Mouse (Mus musculus) frontal cortex, adult 2 months (tissue): Measurements from ENCODE around the gene Olfm4. TPM values are rescaled to one million over a fixed set of nuclear protein-coding genes. Genes with fewer than 3 reads are reported as not detected.

Source experiments
- DNase-seq, 2 experiments: peaks; one replicate each; pipeline ENCODE4 v3.0.0; 2022; ENCODE audit warnings: low spot score in 1 of 2; ENCODE audit errors: extremely low spot score in 1 of 2
- polyA plus RNA-seq: library from polyadenylated mRNA; depleted of rRNA; stranded (reverse); fragments of >200 nt; gene quantifications from 2 replicates; pipeline ENCODE4 v1.2.3, GENCODE M21; 2012; rRNA removed

Gene Olfm4
- 1.3 and 1.6 TPM in 2 replicates for polyA plus RNA-seq

DNA sequence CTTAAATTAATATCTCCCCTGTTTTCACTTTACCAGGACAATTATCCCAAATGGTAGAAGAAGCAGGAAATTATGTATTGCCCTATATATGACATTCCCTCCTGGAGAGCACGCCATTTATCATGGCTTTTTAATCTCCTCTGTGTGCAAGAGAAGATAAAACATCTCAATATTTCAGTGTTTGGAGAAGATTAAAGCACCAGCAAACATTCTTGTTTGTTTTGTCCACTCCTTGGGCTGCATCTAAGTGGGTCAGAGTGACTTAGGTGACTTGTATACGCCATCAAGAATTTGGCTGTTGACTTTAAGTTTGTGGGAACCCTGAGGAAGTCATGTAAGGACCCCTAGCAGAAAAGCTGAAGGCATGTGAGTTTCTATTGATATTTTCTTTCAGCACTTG is at the start of gene Olfm4:
Olfm4 (plus strand) TSS at position 301 of the 400 bp plus-strand sequence.
- DNase-seq, result no peak

GRCm38 (mm10) chr14:79934426-79934825 is 49.5 kb upstream of the Olfm4 start:
- no peak for DNase-seq

DNA sequence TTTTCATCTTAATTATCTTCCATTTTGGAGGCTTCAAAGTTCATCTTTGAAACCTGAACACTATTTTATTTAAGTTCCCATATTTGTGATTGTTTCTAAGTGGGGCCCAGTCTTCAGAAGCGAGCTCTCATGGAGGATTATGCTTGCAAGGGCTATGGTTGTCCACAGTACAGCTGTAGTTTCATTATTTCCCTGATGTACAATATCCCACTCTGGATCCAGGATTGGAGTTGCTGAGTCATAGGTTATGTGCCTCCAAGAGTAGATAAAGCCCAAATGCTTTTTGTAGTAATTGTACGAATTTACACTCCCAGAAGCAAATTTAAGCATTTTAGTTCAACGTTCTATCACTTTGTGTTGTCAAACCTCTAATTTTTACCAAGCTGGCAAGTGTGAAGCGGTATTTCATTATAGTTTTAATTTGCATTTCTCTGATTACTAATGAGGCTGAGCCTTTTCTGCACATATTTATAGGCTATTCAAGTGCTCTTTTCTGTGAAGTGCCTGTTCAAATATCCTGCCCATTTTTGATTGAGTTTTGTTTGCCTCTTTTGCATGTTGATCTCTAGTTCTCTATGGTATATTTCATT is 46.9 kb upstream of the Olfm4 start:
- DNase-seq, result peak in 1 of 2 experiments; percentile 26

DNA sequence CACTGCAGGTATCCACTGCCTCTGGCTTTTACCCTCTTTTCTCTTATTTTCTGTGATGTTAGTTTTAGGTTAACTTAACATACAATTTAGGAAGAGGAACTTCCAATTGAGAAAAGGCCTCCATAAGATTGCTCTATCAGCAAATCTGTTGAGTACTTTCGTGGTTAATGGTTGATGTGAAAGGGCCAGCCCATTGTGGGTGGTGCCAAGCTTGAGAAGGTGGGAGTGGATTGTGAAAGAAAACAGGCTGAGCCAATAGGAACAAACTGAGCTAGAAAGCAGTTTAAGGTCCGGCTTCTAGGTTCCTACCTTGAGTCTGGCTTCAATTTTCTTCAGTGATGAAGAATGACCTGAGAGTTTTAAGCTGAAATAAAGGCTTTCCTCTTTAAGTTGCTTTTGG is 38.0 kb upstream of the Olfm4 start:
- no peak for DNase-seq

DNA sequence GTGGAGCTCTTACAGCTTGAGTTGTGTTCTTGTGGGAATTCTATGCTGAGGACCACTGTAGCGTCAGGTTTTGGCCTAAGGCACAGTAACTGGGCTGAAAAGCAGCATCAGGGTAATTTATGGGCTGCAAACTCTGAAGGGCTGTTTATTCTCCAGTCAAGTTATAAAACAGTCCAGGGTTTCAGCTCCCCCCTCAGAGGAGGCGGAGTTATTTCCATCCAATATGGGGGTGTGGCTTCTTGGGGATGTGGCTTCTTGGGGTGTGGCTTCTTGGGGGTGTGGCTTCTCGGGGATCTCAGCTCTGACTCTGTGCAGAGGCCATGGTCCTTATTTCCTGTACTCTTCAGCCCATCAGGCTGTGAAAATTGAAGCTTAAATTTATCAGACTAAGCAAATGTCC is 28.2 kb upstream of the Olfm4 start:
- DNase-seq, result no peak

DNA sequence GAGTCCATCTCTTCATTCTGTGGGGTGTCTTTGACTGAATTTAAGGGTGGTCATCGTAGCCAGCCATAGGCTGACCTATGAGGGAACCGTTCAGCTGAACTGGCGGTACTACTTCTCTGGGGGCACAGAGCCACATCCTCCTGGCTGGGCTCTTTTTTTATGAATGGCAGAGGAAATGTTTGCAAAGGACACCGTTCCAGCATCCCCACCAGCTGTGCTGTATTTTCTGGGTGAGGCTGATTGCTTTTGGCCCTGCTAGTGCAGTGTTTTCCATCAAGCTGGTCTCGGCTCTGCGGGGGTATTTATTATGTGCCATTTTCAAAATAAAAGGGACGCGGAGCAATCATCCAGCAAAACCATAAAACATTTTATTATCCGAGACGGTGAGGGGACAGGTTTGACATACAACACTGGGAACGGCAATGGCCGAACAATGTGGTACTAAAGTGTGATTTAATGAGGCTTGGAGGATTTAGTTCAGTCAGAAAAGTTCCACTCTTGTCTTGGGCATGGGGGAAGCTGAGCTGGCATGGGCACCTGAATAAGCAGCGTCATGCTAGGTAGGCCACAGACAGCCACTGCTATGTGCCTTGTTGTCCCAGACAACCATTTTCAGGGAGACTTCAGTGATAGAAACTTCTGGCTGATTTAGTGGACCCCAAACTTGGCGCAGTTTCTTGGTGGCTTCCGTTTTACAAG is 25.9 kb upstream of the Olfm4 start:
- DNase-seq, result no peak

DNA sequence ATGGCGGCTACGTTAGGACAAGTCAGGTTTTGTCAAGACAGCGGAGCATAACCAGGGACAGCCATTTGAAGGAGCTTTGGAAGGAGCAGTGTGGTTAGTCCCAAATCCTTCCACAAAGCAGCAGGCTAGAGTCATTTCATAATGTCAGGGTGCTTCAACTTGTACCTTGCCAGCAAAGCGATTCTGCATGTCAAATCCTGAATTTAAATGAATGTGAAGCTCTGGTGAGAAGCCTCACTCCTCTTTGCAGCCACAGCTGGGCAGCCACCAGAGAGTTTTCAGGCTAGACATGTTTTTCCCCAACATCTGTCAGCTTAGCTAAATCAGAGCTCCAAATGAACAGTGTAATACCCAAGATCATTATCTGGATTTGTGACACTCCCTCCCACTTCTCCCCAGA is 22.7 kb upstream of the Olfm4 start:
- no peak for DNase-seq

- DNase-seq, result no peak
Observed at GRCm38 (mm10) chr14:79961602-79962001, 22.3 kb upstream of the Olfm4 start.

GRCm38 (mm10) chr14:79970165-79970564 is 13.7 kb upstream of the Olfm4 start:
- peak; percentile 38 to 57 for DNase-seq

- DNase-seq, result no peak
Observed at GRCm38 (mm10) chr14:79970928-79971738, 12.7 kb upstream of the Olfm4 start.

DNA sequence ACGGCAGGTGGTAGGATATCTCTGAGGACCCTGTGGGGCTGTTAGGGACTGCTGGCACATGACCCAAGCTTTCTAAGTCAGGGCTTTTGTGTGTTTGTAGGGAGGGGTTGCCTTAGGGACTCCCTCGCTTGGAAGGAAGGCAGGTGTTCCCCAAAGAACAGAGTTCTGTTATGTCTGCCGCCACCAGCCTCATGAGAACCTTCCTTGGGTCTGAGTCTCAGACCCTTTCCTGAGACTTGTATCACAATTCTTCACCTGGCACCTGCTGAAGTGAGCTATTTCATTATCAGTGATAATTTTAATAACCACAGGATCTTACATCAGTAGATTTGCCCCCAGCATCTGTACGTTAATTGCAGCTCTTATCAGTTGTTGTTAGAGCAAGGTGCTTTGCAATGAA is 2.4 kb upstream of the Olfm4 start:
- DNase-seq, result no peak

- DNase-seq, result no peak
Observed at GRCm38 (mm10) chr14:79985137-79985670, 1.3 kb downstream of the Olfm4 start.

- DNase-seq, result no peak
Observed at GRCm38 (mm10) chr14:79985696-79986095, 1.8 kb downstream of the Olfm4 start.

GRCm38 (mm10) chr14:79986831-79987230 is 3.0 kb downstream of the Olfm4 start:
- no peak for DNase-seq

DNA sequence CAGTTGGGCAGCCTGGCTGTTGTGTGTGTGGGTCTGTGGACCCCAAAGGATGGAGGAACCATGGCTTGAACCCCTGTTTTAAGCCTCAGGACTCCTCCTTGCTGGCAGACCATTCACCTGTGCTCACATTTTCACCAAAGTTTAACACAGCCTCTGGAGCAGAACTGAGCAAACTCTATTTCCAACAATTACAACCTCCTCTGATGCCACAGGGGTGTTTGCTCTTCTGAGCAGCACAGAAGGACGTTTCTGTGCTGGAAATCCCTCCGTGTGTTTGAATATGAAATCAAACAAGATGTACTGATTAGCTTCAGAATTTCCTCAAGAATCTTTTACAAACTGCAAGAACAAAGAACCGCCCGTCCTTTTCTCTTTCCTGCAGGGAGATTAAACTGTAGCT is 5.9 kb downstream of the Olfm4 start:
- DNase-seq, result no peak

- no peak for DNase-seq
Observed at GRCm38 (mm10) chr14:79990547-79990946, 6.7 kb downstream of the Olfm4 start.

DNA sequence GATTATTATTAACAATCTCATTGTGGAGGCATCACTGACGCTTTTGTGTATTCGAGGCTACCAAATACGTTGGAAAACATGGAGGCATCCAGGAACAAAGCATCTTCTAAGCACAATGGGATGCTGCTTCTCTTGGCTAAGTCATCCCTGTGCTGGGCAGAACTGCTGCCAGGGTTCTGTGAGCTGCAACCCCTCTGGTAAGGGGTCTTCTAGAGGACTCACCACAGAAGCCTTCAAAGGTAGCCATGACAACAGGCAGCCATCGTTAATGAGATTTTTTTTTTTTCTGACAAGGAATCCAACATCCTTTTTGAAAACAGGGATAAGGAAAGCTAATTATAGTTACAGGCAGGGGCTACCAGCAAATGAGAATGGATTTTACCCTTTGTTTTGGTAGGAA is 13.7 kb downstream of the Olfm4 start:
- DNase-seq, result no peak

- no peak for DNase-seq
Observed at GRCm38 (mm10) chr14:80000110-80000531, 16.2 kb downstream of the Olfm4 start.

DNA sequence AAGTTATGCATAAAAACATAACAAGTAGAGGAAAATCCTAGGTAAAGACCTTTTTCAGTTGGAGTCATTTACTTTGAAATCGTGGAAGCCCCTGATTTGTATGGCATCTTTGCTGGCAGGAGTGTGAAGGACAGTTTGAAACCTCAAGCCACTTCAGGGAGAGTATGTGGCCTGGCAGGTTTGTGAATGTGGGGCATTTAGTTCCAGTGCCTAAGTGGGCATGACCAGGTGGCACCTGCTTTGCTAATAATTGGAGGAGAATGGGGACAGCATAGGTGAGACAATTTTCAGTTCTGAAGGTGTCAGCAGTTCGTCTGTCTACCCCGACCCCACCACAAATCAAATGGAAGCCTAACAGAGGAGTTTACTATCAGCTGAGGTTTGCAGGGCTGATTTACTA is 23.8 kb downstream of the Olfm4 start:
- no peak for DNase-seq

DNA sequence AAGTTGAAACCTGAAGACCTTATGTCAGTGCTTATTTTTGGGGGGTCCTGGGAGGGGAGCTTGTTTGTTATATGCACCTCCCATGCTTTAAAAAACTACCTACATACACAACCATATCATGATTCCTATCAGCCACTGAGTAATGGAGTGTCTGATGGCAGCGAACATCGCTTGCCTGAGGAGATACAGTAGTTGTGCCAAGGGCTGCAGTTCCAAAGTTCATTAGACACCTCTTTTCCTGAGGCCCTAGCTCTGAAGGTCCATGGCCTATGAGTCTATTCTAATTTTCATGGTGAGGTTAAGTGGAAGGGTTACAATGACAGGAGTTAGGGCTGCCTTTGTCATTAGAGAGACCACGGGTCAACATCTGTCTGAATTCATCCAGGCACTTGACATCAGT is 26.5 kb downstream of the Olfm4 start:
- DNase-seq, result no peak

- DNase-seq, result no peak
Observed at GRCm38 (mm10) chr14:80014966-80015365, 31.1 kb downstream of the Olfm4 start.
